Mouse (Mus musculus) spleen, adult 2 months (tissue): ENCODE data around the gene Xrcc3. TPM values are rescaled to one million over a fixed set of nuclear protein-coding genes. Genes with fewer than 3 reads are reported as not detected.

Source experiments
- DNase-seq, 2 experiments: peaks; one replicate each; pipeline versions ENCODE4 v3.0.0 to v3.0.0-alpha.2; 2012 to 2021; ENCODE audit warnings: low spot score in 2 of 2, low read depth in 1 of 2
- H3K27ac ChIP-seq: fragments of 200-500 bp; 2 replicates; pipeline ENCODE4 v1.5.1; 2012; ENCODE audit warnings: low read length, inconsistent platforms; ENCODE audit not compliant: insufficient read depth
- H3K27me3 ChIP-seq: fragments of 200-500 bp; 2 replicates; pipeline ENCODE4 v1.6.1; 2012; ENCODE audit warnings: mild to moderate bottlenecking, moderate library complexity, low read length, inconsistent platforms; ENCODE audit not compliant: control insufficient read depth, insufficient read depth
- H3K36me3 ChIP-seq: fragments of 200-500 bp; 2 replicates; pipeline ENCODE4 v1.6.1; 2012; ENCODE audit warnings: mild to moderate bottlenecking, low read length, inconsistent platforms; ENCODE audit not compliant: control insufficient read depth, insufficient read depth
- H3K4me1 ChIP-seq: fragments of 200-500 bp; 2 replicates; pipeline ENCODE4 v1.6.1; 2011; ENCODE audit warnings: inconsistent platforms; ENCODE audit not compliant: control insufficient read depth, insufficient read depth, insufficient read length
- H3K4me3 ChIP-seq: fragments of 200-500 bp; 2 replicates; pipeline ENCODE4 v1.5.1; 2011; ENCODE audit warnings: mild to moderate bottlenecking, inconsistent platforms; ENCODE audit not compliant: insufficient read depth, insufficient read length; ENCODE audit errors: extremely low read depth
- CTCF ChIP-seq: fragments of 200-500 bp; IDR thresholded peaks from 2 replicates; pipeline ENCODE4 v1.5.1; 2011; ENCODE audit warnings: mild to moderate bottlenecking, inconsistent platforms; ENCODE audit not compliant: insufficient read depth, insufficient read length, insufficient replicate concordance; ENCODE audit errors: extremely low read depth
- POLR2A ChIP-seq: fragments of 200-500 bp; IDR thresholded peaks from 2 replicates; pipeline ENCODE4 v1.6.1; 2011; ENCODE audit warnings: low read depth, low read length, inconsistent platforms
- WGBS: fragments of 180-500 bp; shearing (Covaris S2); methylation state at CpG from one replicate; pipeline ENCODE4 v1.1.7; 2018; 5-methylcytosine and 5-hydroxymethylcytosine counted together
- polyA plus RNA-seq: library from polyadenylated mRNA; depleted of rRNA; stranded (reverse); fragments of >200 nt; gene quantifications from 2 replicates; pipeline ENCODE4 v1.2.3, GENCODE M21; 2012; rRNA removed

Xrcc3 gene
- polyA plus RNA-seq, result 5.0 and 6.8 TPM in 2 replicates

- Histone ChIP-seq H3K4me3 (peak within 1 kb of the TSS; percentile 92), H3K27me3 (no peaks in the 10 kb centered on the region), H3K27ac (peak within 1 kb of the TSS; percentile 66), H3K4me1 (peaks cover 10% of the 10 kb centered on the region; the same call in 1 of the 2 replicates), H3K36me3 (no peaks in the 10 kb centered on the region)
- DNase-seq, result peak; percentile 97 to 98
- WGBS, result under 1% methylated on average over 87 of the region's 87 CpGs
- TF ChIP-seq POLR2A (peak; percentile 41), CTCF (no peak)
Observed at GRCm38 (mm10) chr12:111813766-111814617, at the start of gene Xrcc3, which contains the start of gene Zfyve21. Gene Xrcc3, minus strand, starts transcription at chr12:111813873. Gene Zfyve21, plus strand, starts transcription at chr12:111814170.

GRCm38 (mm10) chr12:111855448-111855847 is 41.8 kb upstream of the Xrcc3 start:
- WGBS, result 93% methylated on average over 2 of the region's 2 CpGs
- H3K36me3 ChIP-seq, result peaks cover 4% of the 10 kb centered on the region; the same call in 1 of the 2 replicates

GRCm38 (mm10) chr12:111853546-111853945 is 39.9 kb upstream of the Xrcc3 start:
- 82% methylated on average over 4 of the region's 4 CpGs for WGBS
- no peak for DNase-seq

More at GRCm38 (mm10) chr12:111855448-111855847, 41.8 kb upstream of the Xrcc3 start:
- H3K27me3 ChIP-seq, result no peaks in the 10 kb centered on the region
- DNase-seq, result no peak
- H3K4me1 ChIP-seq, result no peaks in the 10 kb centered on the region
- TF ChIP-seq CTCF (no peak), POLR2A (no peak)
- H3K4me3 ChIP-seq, result no peak overlapping the region
- no peak overlapping the region for H3K27ac ChIP-seq

GRCm38 (mm10) chr12:111853011-111853436 is 39.4 kb upstream of the Xrcc3 start:
- DNase-seq, result no peak
- TF ChIP-seq POLR2A, result no peak
- no peak for TF ChIP-seq CTCF
- Histone ChIP-seq H3K4me1 (no peaks in the 10 kb centered on the region), H3K36me3 (peaks cover 4% of the 10 kb centered on the region; the same call in 1 of the 2 replicates), H3K27me3 (no peaks in the 10 kb centered on the region), H3K27ac (no peak overlapping the region), H3K4me3 (no peak overlapping the region)
- 23% methylated on average over 10 of the region's 10 CpGs for WGBS

More at GRCm38 (mm10) chr12:111853546-111853945, 39.9 kb upstream of the Xrcc3 start:
- no peaks in the 10 kb centered on the region for H3K4me1 ChIP-seq
- no peak overlapping the region for H3K27ac ChIP-seq
- no peak for TF ChIP-seq CTCF
- TF ChIP-seq POLR2A, result no peak
- peaks cover 4% of the 10 kb centered on the region; the same call in 1 of the 2 replicates for H3K36me3 ChIP-seq
- no peaks in the 10 kb centered on the region for H3K27me3 ChIP-seq
- no peak overlapping the region for H3K4me3 ChIP-seq

GRCm38 (mm10) chr12:111851745-111852144 is 38.1 kb upstream of the Xrcc3 start:
- H3K4me3 ChIP-seq, result no peak overlapping the region
- 78% methylated on average over 5 of the region's 5 CpGs for WGBS
- no peaks in the 10 kb centered on the region for H3K4me1 ChIP-seq
- no peak for DNase-seq
- H3K27me3 ChIP-seq, result no peaks in the 10 kb centered on the region
- 0 out of 2 replicates have a peak, but pooled peaks cover under 1% of the 10 kb centered on the region for H3K36me3 ChIP-seq
- no peak for TF ChIP-seq CTCF
- TF ChIP-seq POLR2A, result no peak
- H3K27ac ChIP-seq, result no peak overlapping the region

GRCm38 (mm10) chr12:111851235-111851634 is 37.6 kb upstream of the Xrcc3 start:
- no peak overlapping the region for H3K27ac ChIP-seq
- no peak for DNase-seq
- no peak overlapping the region for H3K4me3 ChIP-seq
- TF ChIP-seq CTCF (no peak), POLR2A (no peak)
- no peaks in the 10 kb centered on the region for H3K27me3 ChIP-seq
- WGBS, result 75% methylated on average over 2 of the region's 2 CpGs
- no peaks in the 10 kb centered on the region for H3K4me1 ChIP-seq
- no peaks in the 10 kb centered on the region for H3K36me3 ChIP-seq

- Histone ChIP-seq H3K4me1 (no peaks in the 10 kb centered on the region), H3K36me3 (peaks cover 2% of the 10 kb centered on the region; the same call in 1 of the 2 replicates), H3K27ac (no peak overlapping the region), H3K27me3 (no peaks in the 10 kb centered on the region), H3K4me3 (no peak overlapping the region)
- WGBS, result 92% methylated on average over 9 of the region's 9 CpGs
- TF ChIP-seq POLR2A, result no peak
- TF ChIP-seq CTCF, result no peak
- no peak for DNase-seq
Observed at GRCm38 (mm10) chr12:111848300-111848798, 34.7 kb upstream of the Xrcc3 start.
